Mouse (Mus musculus) urinary bladder, postnatal 10 days (tissue): ENCODE measurements around the gene Klk1b5.

Experiments
- DNase-seq: peaks from one replicate; pipeline ENCODE4 v3.0.0; 2022; ENCODE audit warnings: low spot score

Gene Klk1b5

GRCm38 (mm10) chr7:44253023-44253616 lies 37.4 kb downstream of the Klk1b5 start:
- DNase-seq, result no peak

- DNase-seq, result no peak
These were observed 39.2 kb downstream of the Klk1b5 start for GRCm38 (mm10) chr7:44254930-44255329.

- DNase-seq, result no peak
These were observed 41.5 kb downstream of the Klk1b5 start, which contains the start of gene Acp4 for GRCm38 (mm10) chr7:44257278-44257677. TSS of gene Acp4 (minus strand) at chr7:44257378.

- no peak for DNase-seq
These were observed 44.7 kb downstream of the Klk1b5 start for GRCm38 (mm10) chr7:44260410-44260809.

- no peak for DNase-seq
These were observed 45.4 kb downstream of the Klk1b5 start, which contains the start of gene Gm15517 for GRCm38 (mm10) chr7:44261147-44261546. TSS of gene Gm15517 (plus strand) at chr7:44261447.

- peak; percentile 79 for DNase-seq
These were observed 47.3 kb downstream of the Klk1b5 start for GRCm38 (mm10) chr7:44262791-44263643.

GRCm38 (mm10) chr7:44268117-44268516 lies 52.4 kb downstream of the Klk1b5 start:
- DNase-seq, result no peak

GRCm38 (mm10) chr7:44269397-44269796 lies 53.7 kb downstream of the Klk1b5 start:
- no peak for DNase-seq
